Mouse (Mus musculus) spleen, postnatal 14 days (tissue): Measurements from ENCODE around the gene Borcs7.
A peak's percentile ranks its signal among the peaks of the same experiment; 100 is the strongest.

ENCODE experiments used
- DNase-seq, 2 experiments: peaks; one replicate each; pipeline ENCODE4 v3.0.0; 2021 to 2022; ENCODE audit warnings: low spot score in 2 of 2

The Borcs7 gene

DNA sequence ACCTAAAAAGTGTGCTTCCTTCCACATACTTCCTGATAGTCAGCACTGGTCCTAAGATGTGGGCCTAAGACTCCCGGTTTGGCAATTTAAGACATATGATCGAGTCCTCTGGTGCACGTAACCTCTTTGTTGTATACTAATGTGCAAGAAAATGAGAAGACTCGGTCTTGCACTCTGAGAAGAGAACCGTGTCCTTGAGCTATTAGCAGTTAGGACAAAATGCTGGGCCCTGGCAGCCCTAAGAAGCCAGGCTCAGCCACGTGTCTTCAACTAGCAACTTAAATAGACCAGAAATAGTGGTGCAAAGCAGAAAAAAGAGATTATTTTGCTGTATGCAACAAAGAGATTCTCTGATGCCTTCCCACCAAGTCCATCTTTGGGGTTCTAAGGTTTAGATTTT is 26.9 kb upstream of the Borcs7 start:
- no peak for DNase-seq

- no peak for DNase-seq
Observed at GRCm38 (mm10) chr19:46665474-46665873, 24.2 kb upstream of the Borcs7 start.

DNA sequence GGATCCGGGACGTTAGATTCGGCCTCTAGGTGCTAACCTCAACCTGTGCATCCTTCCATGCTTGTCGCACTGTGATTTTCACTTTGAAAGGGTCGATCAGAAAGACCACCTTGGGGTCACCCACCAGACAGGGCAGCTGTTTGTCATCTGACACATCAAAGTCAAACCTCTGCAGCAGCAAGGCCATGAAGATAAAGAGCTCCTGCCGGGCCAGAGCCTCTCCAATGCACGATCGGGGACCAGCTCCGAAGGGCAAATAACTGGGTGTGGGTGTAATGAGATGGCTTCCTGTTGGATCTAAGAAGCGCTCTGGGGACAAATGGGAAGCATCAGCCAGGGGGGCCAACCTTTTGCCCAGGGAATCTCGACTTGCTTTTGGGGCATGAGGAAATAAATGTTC is 22.4 kb upstream of the Borcs7 start:
- DNase-seq = no peak

- no peak for DNase-seq
Observed at GRCm38 (mm10) chr19:46668263-46668662, 21.4 kb upstream of the Borcs7 start.

- DNase-seq = no peak
Observed at GRCm38 (mm10) chr19:46669802-46670201, 19.9 kb upstream of the Borcs7 start.

DNA sequence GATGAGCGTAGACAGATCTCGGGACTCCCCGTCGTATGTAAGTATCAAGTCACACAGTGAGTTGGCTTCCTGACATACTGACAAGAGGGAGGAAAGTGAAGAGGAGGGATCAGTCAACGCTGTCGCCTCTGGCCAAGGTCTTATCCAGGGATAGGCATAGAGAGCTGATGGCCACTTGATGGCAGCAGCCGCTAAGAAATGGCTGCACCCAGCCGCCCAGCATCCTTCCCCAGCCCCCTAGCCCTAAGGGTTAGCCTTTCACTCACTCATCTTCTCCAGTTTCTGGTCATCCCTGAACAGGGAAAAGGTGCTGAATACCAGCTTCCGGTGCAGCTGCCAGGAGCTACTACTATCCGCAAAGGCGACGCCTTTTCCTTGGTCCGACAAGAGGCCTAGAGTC is 19.0 kb upstream of the Borcs7 start:
- DNase-seq = peak in 1 of 2 experiments; percentile 40

GRCm38 (mm10) chr19:46672766-46673418 is 16.8 kb upstream of the Borcs7 start, which contains the start of gene Cyp17a1:
TSS of gene Cyp17a1 (minus strand) at chr19:46673172.
- DNase-seq = no peak

DNA sequence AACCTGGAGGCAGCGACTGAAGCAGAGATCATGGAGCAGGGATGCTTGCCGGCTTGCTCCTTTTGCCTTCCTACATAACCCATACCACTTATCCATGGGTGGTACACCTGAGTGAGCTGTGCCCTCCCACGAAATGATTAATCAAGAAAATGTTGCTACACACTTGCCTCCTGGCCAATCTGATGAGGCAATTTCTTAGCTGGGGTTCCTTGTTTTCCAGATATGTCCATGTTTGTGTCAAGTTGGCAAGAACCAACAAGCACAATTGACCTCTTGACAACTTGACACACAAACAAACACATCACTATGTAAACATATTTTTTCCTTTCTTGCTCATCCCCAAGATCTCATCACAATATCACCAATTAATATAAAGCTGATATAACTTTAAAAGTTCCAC is 14.1 kb upstream of the Borcs7 start:
- DNase-seq = no peak

DNA sequence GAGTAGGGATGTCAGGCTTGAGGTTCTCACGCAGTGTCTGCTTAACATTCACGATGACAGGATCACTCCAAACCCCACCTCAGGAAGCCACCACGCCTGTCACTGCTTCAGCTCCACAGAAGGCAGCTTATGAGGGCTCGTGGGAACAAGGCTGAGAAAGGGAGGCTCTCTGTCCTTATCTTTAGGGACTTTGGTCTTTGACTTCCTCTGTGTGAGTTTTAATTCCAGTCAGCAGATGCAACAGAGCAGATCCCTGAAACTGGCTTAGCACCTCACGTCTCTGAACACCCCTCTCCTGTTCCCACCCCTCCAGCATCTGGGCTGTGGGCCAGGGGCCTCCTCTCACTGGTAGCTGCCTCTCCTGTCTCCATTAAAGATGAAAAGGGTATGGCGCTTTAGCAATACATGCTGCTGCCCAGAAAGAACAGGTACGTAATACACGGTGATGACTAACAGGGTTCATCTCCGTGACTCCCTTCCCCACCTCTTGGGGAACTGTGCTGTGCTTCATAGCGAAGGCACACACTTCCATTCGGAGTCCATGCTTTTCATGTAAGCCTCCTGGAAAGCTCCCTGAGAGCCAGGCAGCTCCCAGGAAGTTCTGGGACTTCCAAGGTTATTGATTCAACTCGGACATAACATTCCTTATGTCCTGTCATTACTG is 9.9 kb upstream of the Borcs7 start:
- no peak for DNase-seq

GRCm38 (mm10) chr19:46690387-46690786 is 681 bp downstream of the Borcs7 start:
- DNase-seq = no peak

DNA sequence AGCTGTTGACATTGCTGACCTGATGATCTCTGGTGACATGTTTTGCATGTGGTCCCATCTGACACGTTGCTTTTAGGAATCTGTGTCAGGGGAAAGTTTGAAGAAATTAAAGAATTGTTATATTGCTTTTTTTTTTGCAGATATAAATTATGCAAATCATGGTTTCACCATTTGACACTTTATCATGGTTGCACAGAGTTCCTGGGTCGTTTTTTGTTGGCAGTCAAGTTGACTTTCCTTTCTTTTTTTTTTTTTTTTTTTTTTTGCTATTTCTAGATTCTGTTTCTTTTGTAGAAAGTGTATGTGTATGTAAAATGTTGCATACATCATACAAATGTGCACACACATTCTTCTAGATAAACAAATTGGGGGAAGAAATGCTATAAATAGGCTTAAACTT is 1.4 kb downstream of the Borcs7 start:
- no peak for DNase-seq

DNA sequence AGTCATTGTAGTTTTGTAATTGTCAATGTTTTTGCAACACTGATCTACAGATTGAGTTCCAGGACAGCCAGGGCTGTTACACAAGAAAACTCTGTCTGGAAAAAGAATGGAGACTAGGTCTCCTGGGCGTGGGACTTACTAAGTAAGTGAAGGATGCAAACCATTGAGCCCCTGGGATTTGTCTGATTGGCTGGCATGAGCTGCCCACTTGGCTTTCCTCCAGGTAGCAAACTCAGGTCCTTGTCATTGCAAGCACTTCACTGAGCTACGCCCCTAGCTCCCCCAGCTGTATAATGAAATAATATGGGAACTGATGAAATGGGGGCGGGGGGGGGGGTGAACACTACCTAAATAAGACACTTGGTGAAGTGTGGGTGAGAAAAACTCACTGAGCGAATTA is 3.4 kb downstream of the Borcs7 start:
- no peak for DNase-seq

DNA sequence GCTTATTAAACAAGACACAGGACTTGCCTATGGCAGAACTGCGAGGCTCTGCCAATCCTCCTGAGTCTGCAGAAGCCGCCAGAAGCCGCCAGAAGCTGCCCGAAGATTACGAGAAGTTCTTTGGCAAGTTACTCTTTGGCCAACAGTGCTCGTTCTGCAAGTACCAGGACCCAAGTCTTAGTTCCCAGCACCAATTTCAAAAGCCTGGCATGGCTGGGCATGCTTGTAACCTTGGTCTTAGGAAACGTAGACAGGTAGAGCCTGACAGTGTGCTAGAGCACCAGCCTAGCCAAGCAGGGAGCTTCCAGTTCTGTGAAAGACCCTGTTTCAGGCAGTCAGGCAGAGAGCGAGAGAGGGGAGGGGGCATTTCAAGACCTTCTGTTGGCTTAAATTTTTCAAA is 6.8 kb downstream of the Borcs7 start:
- DNase-seq = no peak

DNA sequence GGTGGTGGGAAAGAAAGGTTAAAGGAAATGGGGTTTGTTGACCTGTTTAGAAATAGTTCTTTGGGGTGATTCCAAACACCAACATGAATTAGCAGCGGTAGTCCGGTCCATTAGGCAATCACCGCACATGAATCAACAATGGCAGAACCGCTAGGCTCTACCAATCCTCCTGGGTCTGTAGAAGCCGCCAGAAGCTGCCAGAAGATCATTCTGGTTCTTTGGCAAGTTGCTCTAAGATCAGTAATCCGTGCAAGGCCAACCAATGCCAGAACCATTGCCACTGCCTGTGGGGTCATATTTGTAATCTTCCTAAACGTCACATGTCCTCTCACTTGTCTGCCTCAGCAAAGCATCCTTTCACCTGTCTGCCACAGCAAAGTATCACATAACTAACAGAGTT is 7.2 kb downstream of the Borcs7 start:
- DNase-seq = no peak

- peak in 1 of 2 experiments; percentile 30 for DNase-seq
Observed at GRCm38 (mm10) chr19:46697840-46698517, 8.3 kb downstream of the Borcs7 start.

DNA sequence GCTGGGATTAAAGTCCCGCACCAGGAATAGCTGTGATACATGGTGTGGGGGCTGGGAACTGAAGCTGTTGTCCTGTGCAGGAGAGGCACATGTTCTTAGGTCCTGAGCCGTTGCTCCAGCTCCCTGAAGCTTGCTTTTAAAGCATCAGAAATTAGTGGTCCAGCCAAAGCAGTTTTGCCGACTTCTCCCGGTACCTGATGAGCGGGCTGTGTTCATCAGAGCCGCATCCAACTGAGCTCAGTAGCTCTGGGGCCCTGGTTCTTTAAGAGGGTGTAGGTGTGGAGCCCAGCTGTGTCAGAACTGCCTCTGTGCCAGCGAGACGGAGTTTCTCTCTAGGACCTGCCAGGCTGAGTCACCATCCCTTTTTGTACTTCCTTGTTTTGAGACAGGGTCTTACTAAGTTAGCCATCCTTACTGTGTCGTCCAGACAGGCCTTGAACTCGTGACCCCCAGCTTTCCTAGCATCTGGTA is 9.3 kb downstream of the Borcs7 start:
- DNase-seq = no peak

DNA sequence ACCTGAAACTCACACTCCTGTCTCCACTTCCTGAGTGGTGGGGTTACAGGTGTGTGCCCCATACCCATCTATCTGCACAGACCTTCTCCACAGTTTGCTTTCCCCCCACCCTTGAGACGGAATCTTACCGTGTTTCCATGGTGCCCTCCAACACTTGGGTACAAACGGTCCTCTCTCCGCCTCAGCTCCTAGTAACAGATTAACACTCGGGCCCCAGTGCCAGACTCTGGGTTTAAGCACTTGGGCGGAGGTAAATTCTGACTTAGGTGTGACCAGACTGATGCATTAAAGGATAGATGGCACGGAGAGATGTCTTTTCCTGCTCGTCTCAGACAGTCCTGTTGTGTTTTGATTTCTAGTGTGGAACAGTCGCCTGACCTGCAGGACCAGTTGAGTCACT is 11.4 kb downstream of the Borcs7 start:
- DNase-seq = no peak

DNA sequence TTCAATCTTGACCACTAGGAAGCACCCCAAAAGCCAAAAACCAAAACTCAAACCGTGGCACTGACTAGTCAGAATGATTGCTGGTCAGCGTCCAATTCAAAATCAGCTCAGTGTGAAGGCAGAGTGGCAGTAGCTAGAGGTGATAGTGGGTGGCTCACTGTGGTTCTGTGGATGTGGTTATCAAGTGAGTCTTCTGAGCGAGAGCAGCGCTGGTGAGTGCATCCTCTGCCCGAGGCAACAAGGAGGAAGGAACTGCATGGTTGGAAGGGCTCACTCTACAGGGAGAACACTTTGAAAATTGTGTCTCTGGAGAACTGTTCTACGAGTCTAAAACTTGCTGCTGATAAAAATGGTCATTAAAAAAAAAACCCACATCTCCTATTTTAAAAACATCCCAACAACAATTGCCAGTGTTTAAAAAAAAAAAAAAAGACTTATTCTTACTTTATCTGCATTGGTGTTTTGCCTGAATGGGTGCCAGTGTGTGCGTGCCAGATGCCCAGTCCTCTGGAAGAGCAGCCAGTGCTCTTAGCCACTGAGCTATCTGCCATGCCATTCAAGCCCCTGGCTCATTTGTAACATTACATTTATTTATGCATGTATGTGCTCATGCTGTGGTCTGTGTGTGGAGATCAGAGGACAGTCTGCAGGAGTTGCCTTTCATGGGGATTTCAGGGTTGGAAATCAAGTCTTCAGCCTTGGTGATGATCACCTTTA is 16.2 kb downstream of the Borcs7 start:
- DNase-seq = no peak

GRCm38 (mm10) chr19:46706540-46707295 is 17.0 kb downstream of the Borcs7 start:
- DNase-seq = no peak

- DNase-seq = peak; percentile 49 to 58
Observed at GRCm38 (mm10) chr19:46707296-46708151, 17.8 kb downstream of the Borcs7 start, which contains the start of gene As3mt. TSS of gene As3mt (plus strand) at chr19:46707458.
